Mouse (Mus musculus) T-helper 1 cell (primary cell): ENCODE results near the gene Ibtk.
"Not testable (repeated sequence)": the region's sequence is repeated elsewhere in the genome, so short reads cannot be mapped to it uniquely, and the experiment has no call there.

Source experiments
- in situ Hi-C: fragments of 300-600 bp; cut with MboI, MseI; formaldehyde crosslinking; loops from one replicate; pipeline ENCODE4 v1.15.1; 2025; ENCODE audit warnings: high pct_unique_total_duplicates

Gene Ibtk

GRCm38 (mm10) chr9:85749142-85749921 lies at the start of gene Ibtk:
Gene Ibtk (minus strand): TSS chr9:85749334.
- in situ Hi-C loops: loop anchor here (5.0 to 10.0 kb wide), 3 partner anchors 37 to 1915 kb away; partner anchors contain the start of genes Dop1a, Ttk and Ube2cbp

GRCm38 (mm10) chr9:85791521-85791920 lies 42.4 kb upstream of the Ibtk start:
- in situ Hi-C loops: not testable (repeated sequence)

DNA sequence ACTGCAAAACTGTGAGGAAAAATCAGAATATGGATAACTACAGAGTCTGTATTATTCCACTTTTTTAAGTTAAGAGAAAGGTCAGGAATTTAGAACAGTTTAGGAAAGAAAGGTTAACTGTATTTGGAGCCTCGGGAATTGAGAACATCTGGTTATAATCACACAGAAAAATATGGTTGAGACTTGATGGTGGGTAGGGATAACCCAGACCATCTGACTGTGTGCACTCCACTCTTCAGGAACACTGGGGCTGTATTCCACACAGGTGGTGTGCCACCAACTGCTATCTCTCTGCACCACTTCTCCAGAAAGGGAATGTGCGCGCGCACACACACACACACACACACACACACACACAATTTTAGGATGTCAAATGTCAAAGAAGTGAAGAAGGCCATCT lies 31.1 kb upstream of the Ibtk start:
- in situ Hi-C loops: loop anchor here (5.0 kb wide), 1 partner anchor 672 kb away; no protein-coding TSS in a partner anchor

DNA sequence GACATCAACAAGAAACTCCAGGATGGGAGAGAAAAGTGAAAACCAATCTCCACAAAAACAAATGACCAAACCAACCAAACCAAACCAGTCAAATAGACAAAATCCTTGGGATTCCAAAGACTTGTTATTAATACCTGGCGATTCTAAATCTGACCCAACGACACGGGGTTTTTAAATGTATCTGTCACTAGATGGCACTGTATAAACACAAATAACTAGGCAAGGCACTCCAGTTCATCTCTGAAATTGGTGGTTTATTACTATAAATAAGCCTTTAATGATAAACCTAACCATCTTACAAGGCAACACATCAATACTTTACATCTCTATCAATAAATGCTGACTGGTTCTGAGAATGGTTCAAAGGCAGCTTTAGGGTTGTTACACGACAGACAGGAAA lies 30.3 kb upstream of the Ibtk start:
- in situ Hi-C loops: no loop called here

DNA sequence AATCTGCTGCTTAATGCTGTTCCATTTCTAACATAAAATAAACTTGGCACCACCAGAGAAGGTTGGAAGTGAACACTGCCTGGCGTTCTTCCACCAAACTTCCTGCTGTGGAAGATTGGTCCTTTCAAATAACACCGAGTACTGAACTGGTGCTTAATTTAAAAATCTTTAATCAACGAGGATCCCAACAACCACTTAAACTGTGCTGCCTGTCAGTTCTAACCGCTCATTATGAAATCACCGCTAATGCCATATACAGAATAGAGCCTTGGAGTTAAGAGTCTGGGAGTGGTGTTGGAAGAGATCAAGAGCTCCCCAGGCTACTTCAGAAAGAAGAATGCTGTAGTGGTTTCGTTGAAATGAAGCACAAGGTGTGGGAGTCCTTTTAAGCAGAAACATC lies 28.4 kb upstream of the Ibtk start:
- in situ Hi-C loops: no loop called here

DNA sequence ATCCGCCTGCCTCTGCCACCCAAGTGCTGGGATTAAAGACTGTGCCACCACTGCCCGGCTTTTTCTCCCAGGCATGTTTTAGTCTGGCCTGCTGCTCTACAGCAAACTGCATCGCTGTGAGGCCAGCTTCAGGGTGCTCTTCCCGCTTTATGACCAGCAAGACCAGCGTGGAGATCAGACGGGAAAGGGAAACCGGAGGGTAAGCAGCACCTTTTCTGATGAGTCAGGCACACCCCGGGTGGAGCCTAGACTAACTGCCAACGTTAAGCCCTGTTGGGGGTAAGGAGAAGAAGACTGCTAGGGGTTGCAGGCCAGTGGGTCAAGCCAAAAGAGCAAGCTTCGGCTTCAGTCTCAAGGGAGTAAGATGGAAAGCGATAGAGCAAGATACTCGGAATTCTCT lies 23.1 kb upstream of the Ibtk start:
- in situ Hi-C loops: no loop called here

DNA sequence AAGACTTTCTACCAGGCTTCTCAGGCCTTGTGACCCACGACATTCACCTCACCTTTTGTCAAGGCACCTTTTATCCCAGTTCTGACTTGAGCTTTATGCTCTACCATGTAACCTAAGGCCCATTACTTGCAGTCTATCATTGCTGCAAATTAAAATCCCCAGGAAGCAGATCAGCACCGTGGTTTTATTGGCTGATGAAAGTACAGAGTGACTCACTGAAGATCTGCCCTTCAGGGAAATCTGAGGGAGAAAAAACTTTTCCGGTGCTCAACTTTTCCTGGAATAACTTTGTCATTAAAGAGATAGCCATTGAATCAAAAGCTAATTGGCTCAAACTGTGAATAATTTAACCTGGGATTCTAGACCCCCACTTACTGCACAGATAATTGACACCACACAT lies 22.3 kb upstream of the Ibtk start:
- in situ Hi-C loops: no loop called here

GRCm38 (mm10) chr9:85770369-85770768 lies 21.2 kb upstream of the Ibtk start:
- in situ Hi-C loops: no loop called here

DNA sequence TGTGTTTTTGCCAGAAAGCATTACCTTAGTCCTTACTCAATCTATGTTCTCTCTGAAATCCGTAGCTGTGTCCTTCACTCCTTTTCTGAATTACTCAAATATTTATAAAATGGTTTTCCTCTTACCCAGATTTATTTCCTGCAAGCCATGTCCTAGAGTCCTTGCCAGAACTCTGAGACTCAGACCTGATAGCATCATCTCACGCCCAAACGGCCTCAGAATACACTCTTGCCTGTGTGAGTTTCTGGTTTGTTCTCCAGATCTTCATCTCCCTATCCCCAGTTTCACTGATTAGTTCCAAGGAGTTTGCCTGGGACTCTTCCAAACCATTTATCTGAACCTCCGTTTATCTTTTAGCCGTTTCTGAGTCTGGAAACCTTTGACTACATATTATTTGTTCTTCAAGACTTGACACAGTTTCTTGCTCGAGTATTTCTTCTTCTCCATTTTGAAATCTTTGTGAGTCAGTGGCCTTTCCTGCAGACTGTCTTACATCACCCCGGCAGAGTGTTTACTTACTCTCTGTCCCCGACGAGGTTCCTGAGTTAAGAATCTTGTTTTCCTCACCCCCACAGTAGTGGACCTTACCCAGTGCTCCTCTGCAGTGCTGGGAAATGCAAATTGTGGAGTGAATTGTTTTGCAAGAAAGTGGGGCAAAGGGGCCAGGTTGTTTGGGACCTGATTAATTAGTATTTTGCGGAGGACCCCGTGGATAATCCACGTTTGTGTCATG lies 20.1 kb upstream of the Ibtk start:
- in situ Hi-C loops: no loop called here

DNA sequence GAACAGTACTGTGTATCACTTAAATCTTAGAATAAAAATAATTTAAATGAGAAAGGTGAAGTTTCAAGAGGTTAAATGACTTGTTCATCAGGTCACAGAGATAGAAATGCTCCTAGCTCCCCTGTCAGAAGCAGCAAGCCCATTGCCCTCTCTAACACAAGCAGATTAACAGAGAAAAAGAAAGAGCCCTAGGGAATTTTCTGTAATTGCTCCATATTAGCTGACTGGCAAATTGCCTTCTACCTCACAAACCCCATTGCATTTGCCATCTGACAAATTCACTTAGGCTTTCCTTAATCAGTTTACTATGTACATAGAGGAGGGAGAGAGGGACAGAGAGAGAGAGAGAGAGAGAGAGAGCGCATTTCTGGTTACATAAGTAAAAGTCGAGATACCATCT lies 18.1 kb upstream of the Ibtk start:
- in situ Hi-C loops: no loop called here

DNA sequence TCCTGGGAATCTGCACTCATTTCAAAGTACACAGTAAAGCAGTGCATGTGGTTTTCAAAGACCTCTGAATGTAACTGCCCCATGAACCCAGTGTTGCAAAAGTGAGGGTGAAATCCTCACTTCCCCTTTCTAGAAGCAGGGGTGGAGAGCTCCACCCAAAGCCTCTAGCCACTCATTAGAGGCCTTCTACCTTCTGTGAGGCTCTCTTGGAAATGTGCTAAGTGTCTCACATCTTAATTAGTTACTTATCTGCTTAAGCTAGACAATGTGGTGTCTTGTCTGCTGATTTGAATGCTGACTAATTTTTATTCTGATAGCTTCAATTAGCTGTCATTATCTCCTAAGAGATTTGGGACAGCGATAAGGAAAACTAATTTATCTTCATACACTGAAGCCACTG lies 13.3 kb upstream of the Ibtk start:
- in situ Hi-C loops: no loop called here

DNA sequence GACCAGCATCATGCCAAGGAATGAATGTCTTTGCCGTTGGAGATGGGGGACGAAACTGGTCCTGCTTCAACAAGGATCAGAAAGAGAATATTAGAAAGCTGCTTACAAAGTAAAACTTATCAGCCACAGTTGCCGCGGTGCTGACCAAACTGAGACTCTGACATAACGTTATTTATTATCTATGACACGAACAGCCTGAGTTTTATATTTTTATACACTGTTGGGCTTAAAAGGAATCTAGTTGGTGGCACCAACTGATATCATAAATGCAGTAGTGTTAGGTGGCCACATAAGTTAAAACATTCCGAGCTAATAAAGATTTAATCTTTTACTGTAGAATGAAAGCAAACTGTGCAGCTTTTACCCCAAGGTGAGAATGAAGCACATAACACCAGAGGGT lies 1.7 kb upstream of the Ibtk start:
- in situ Hi-C loops: no loop called here

GRCm38 (mm10) chr9:85749922-85750509 lies 882 bp upstream of the Ibtk start:
- in situ Hi-C loops: loop anchor here (5.0 to 10.0 kb wide), 3 partner anchors 38 to 1915 kb away; partner anchors contain the start of genes Dop1a, Ttk and Ube2cbp

- in situ Hi-C loops: loop anchor here (5.0 to 10.0 kb wide), 3 partner anchors 36 to 1914 kb away; partner anchors contain the start of genes Dop1a, Ttk and Ube2cbp
Observed at GRCm38 (mm10) chr9:85748204-85749141, 661 bp downstream of the Ibtk start.

- in situ Hi-C loops: loop anchor here (5.0 to 10.0 kb wide), 3 partner anchors 33 to 1911 kb away; partner anchors contain the start of genes Dop1a, Ttk and Ube2cbp
Observed at GRCm38 (mm10) chr9:85745566-85745965, 3.6 kb downstream of the Ibtk start.

GRCm38 (mm10) chr9:85743358-85743757 lies 5.8 kb downstream of the Ibtk start:
- in situ Hi-C loops: loop anchor here (10.0 kb wide), 2 partner anchors 721 to 1909 kb away; partner anchors contain the start of genes Dop1a, Ttk and Ube2cbp

DNA sequence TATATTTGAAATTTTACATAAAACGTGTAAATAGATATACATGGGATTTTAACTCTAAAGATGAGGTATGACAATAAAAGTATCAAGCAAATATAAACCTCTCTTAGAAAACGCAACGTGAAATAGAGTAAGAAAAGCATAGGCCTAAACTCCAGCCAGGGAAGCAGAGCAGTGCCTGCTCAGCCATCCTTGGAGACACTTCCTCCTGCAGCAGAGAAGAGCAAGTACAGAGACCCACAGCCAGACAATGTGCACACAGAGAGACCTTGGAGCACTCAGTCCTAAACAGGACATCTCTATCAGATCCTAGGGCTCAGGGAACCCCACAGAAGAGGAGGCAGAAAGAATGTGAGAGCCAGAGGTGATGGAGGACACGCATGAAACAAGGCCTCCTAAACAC lies 7.0 kb downstream of the Ibtk start:
- in situ Hi-C loops: loop anchor here (10.0 kb wide), 2 partner anchors 723 to 1907 kb away; partner anchors contain the start of genes Dop1a, Ttk and Ube2cbp

DNA sequence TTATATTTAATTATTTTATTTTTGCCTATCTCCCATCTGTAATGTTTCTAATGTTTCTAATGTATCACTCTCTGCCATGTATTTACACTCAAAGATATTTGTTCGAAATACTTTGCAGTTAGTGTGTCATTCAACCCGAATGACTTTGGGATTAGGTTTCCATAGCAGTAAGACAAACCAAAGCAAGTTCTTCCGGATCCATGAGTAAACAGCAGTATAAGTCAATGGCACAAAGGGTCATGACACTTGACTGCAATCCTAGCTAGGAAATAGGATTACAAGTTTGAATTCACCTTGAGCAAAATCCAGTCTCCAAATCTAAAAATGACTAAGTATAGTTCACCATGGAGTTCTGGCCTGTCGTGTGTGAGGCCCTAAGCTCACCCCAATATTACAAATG lies 9.9 kb downstream of the Ibtk start:
- in situ Hi-C loops: loop anchor here (10.0 kb wide), 1 partner anchor 1884 kb away; no protein-coding TSS in a partner anchor

DNA sequence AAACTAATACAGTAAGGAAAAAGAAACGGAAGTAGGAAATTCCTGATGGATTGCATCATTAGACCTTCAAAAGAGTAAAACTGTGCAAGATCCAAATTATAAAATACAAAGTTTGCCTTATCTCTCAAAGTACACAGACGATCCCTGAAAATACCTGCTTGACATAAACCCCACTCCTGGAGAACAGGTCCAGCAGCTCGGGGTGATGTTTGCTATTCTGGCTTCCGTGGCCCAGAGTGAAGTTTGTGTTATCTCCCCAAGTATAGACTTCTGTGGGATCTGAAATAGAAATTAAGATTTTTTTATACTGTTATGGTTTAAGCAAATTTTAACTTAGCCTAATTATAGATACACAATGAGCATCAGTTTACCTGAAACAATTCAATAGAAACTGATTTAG lies 14.3 kb downstream of the Ibtk start:
- in situ Hi-C loops: loop anchor here (10.0 kb wide), 1 partner anchor 1880 kb away; no protein-coding TSS in a partner anchor

DNA sequence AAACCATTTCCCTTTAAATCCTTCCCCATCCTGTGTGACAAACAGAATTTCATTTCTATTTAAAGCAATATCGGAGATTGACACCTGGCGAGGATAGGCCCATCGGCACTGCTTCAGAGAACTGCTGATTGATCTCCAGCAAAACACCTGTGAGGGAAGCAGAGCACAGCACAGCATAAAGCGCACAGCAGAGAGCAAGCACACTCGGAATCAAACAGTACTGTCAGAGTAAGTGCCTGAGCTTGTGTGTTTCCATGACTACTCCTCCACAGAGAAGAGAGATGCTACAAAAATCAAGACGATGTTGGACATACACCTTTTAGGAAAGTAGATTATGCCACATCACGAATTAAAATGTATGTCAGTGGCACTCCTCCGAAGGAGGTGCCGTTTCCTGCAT lies 25.1 kb downstream of the Ibtk start:
- in situ Hi-C loops: no loop called here

DNA sequence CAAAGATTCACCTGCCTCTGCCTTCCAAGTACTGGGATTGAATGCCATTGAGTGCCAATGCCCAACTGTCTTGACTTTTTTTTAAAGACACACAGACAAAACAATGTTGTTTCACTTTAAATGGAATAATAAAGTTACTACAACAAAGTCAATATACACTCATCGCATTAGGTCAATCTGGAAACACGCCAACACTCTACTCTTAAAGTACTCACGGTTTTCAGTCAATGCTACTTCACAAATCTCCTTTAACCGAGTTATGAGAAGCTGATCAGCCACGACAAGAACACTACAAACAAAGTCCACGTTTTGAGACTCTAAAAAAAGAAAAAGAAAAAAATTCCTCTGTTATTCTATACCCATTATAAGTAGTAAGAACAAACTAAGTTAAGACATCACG lies 31.8 kb downstream of the Ibtk start:
- in situ Hi-C loops: loop anchor here (10.0 kb wide), 1 partner anchor 1497 kb away; no protein-coding TSS in a partner anchor
